Mouse (Mus musculus): Measurements from ENCODE around the gene Gm17387. TPM values are rescaled to one million over a fixed set of nuclear protein-coding genes. Genes with fewer than 3 reads are reported as not detected.

Gm17387 gene
- polyA plus RNA-seq, 1 experiment from 2014 or later, result not detected

- Histone ChIP-seq H3K4me3 (peak overlapping the region; percentile 39), H3K4me2 (peak overlapping the region; percentile 66), H3K36me3 (peaks cover 27% of the 10 kb centered on the region), H3K27ac (replicated peaks) (peak overlapping the region; percentile 90), H3K9me3 (no peaks in the 10 kb centered on the region), H3K27me3 (no peaks in the 10 kb centered on the region), H3K4me1 (replicated peaks) (peaks cover 26% of the 10 kb centered on the region), H3K9ac (peak overlapping the region; percentile 54)
- WGBS, result 1% methylated on average over 51 of the region's 51 CpGs
- peak; percentile 67 for ATAC-seq (ENCODE audit: low FRiP score, low read depth)
Measured at GRCm38 (mm10) chr7:141070058-141070862, 41.3 kb downstream of the Gm17387 start.

DNA sequence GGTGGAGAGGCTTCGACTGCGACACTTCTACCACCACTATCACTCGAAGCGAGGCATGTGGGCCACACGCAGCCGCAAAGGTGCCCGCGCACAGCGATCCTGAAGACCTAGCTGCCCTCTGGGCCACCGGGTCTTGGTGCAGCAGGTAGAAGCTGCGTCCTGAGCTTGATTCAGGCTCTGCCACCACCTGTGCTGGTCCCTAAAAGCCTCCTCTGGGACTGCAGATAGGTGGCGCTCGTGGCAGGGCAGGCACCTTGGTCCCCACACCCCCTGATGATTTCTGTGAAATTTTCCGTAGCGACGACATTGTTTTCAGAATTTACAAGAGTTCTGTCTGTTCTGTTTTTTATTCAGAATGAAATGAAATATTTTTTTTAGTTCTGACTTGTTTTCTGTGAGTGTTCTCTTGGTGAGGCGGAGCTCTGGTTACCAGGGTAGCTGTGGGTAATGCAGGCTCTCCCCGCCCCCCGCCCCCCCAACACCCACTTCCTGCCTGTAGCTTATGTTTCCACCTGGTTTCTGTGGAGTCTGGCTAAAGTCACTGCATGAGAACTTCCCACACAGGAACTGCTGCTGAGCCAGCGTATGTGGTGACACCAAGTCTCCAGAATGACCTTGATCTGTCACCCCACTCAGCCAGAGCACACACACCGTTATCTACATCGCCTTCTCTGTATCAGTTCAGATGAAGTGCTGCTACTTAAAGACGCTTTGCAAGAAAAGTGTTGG lies 43.2 kb downstream of the Gm17387 start:
- H3K36me3 ChIP-seq, result peaks cover 17% of the 10 kb centered on the region
- WGBS, result 34% methylated on average over 23 of the region's 23 CpGs
- H3K27me3 ChIP-seq, result no peaks in the 10 kb centered on the region

GRCm38 (mm10) chr7:141073782-141074181 lies 44.9 kb downstream of the Gm17387 start:
- no peak for ATAC-seq (ENCODE audit: low FRiP score, low read depth)
- Histone ChIP-seq H3K36me3 (peaks cover 3% of the 10 kb centered on the region; the same call in 1 of the 2 replicates), H3K9ac (no peak overlapping the region), H3K4me1 (replicated peaks) (peaks cover 26% of the 10 kb centered on the region), H3K4me3 (no peak overlapping the region), H3K27me3 (no peaks in the 10 kb centered on the region), H3K4me2 (no peak overlapping the region), H3K27ac (replicated peaks) (no peak overlapping the region), H3K9me3 (no peaks in the 10 kb centered on the region)
- WGBS, result 86% methylated on average over 4 of the region's 4 CpGs

More for the DNA sequence above, 43.2 kb downstream of the Gm17387 start:
- Histone ChIP-seq H3K4me1 (replicated peaks) (peaks cover 26% of the 10 kb centered on the region), H3K4me3 (no peak overlapping the region), H3K9ac (no peak overlapping the region), H3K9me3 (no peaks in the 10 kb centered on the region), H3K4me2 (peak overlapping the region; percentile 8; the same call in 1 of the 2 replicates), H3K27ac (replicated peaks) (no peak overlapping the region)
- ATAC-seq (ENCODE audit: low FRiP score, low read depth), result no peak

DNA sequence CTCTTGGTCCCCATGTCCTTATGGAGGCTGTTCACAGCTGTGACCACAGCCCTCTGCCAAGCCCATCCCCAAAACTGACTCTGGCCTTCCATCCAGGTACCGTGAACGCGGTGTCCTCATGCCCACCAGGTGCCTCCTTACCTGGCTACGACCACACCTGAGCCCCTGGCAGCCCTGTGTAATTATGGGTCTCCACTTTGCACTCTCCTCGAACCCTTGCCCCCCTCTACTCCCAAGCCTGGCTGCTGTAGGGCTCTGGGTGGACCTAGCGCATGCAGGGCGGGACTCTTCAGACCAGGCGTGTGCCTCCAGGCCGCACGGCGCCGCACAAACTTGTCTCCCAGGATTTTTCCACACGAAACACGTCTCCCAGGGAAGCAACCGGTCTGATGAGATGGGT lies 48.9 kb downstream of the Gm17387 start, which contains the start of gene Pkp3:
Pkp3 (plus strand) TSS at position 378 of the 400 bp plus-strand sequence.
- H3K27ac ChIP-seq (replicated peaks), result no peak within 1 kb of the TSS
- peaks cover 3% of the 10 kb centered on the region; the same call in 1 of the 2 replicates for H3K27me3 ChIP-seq
- H3K4me3 ChIP-seq, result no peak within 1 kb of the TSS
- no peak within 1 kb of the TSS for H3K9ac ChIP-seq
- H3K4me2 ChIP-seq, result no peak within 1 kb of the TSS
- no peaks in the 10 kb centered on the region for H3K36me3 ChIP-seq
- no peaks in the 10 kb centered on the region for H3K9me3 ChIP-seq
- no peak for ATAC-seq (ENCODE audit: low FRiP score, low read depth)
- 94% methylated on average over 15 of the region's 15 CpGs for WGBS
- no peaks in the 10 kb centered on the region for H3K4me1 ChIP-seq (replicated peaks)

- Histone ChIP-seq H3K27me3 (peaks cover 3% of the 10 kb centered on the region; the same call in 1 of the 2 replicates), H3K4me2 (no peak overlapping the region), H3K9me3 (no peaks in the 10 kb centered on the region), H3K27ac (replicated peaks) (no peak overlapping the region), H3K4me1 (replicated peaks) (no peaks in the 10 kb centered on the region), H3K4me3 (no peak overlapping the region), H3K9ac (no peak overlapping the region), H3K36me3 (no peaks in the 10 kb centered on the region)
- ATAC-seq (ENCODE audit: low FRiP score, low read depth), result no peak
- WGBS, result 85% methylated on average over 4 of the region's 4 CpGs
Measured at GRCm38 (mm10) chr7:141078876-141079275, 49.9 kb downstream of the Gm17387 start.

Other genes with a start within 250 kb of the Gm17387 start
- gene Syce1, start 241.3 kb upstream of the Gm17387 start, polyA plus RNA-seq (2015; fragmentation: Nextera tagmentation; extraction: Ambion mirVana), result 0.40 and 0.42 TPM in 2 replicates
- gene Zfp941, start 207.0 kb upstream of the Gm17387 start, polyA plus RNA-seq (2015; fragmentation: Nextera tagmentation; extraction: Ambion mirVana), result 27.1 and 28.3 TPM in 2 replicates
- gene Urah, start 194.1 kb upstream of the Gm17387 start, polyA plus RNA-seq (2015; fragmentation: Nextera tagmentation; extraction: Ambion mirVana), result 0.25 TPM in 2 replicates
- not detected in 2 replicates for gene Scgb1c1, start 183.6 kb upstream of the Gm17387 start, polyA plus RNA-seq (2015; fragmentation: Nextera tagmentation; extraction: Ambion mirVana)
- gene Odf3, start 181.3 kb upstream of the Gm17387 start, polyA plus RNA-seq (2015; fragmentation: Nextera tagmentation; extraction: Ambion mirVana), result not detected in 2 replicates
- gene Gm45785, start 172.8 kb upstream of the Gm17387 start, polyA plus RNA-seq (2015; fragmentation: Nextera tagmentation; extraction: Ambion mirVana), result not detected in 2 replicates
- 97.6 and 104 TPM in 2 replicates for gene Ric8a, start 172.2 kb upstream of the Gm17387 start, polyA plus RNA-seq (2015; fragmentation: Nextera tagmentation; extraction: Ambion mirVana)
- 38.0 and 44.3 TPM in 2 replicates for gene Bet1l, start 171.6 kb upstream of the Gm17387 start, polyA plus RNA-seq (2015; fragmentation: Nextera tagmentation; extraction: Ambion mirVana)
- gene Psmd13, start 147.2 kb upstream of the Gm17387 start, polyA plus RNA-seq (2015; fragmentation: Nextera tagmentation; extraction: Ambion mirVana), result 245 and 259 TPM in 2 replicates
- gene Sirt3, start 146.8 kb upstream of the Gm17387 start, polyA plus RNA-seq (2015; fragmentation: Nextera tagmentation; extraction: Ambion mirVana), result 56.4 and 60.5 TPM in 2 replicates
- gene Cox8b, start 128.7 kb upstream of the Gm17387 start, polyA plus RNA-seq (2015; fragmentation: Nextera tagmentation; extraction: Ambion mirVana), result not detected in 2 replicates
- gene Nlrp6, start 108.2 kb upstream of the Gm17387 start, polyA plus RNA-seq (2015; fragmentation: Nextera tagmentation; extraction: Ambion mirVana), result 0.67 and 0.88 TPM in 2 replicates
- gene Pgghg, start 87.7 kb upstream of the Gm17387 start, polyA plus RNA-seq (2015; fragmentation: Nextera tagmentation; extraction: Ambion mirVana), result 9.1 TPM in 2 replicates
- 0.75 and 0.82 TPM in 2 replicates for gene Ifitm5, start 78.8 kb upstream of the Gm17387 start, polyA plus RNA-seq (2015; fragmentation: Nextera tagmentation; extraction: Ambion mirVana)
- gene Gm45717, start 73.2 kb upstream of the Gm17387 start, polyA plus RNA-seq (2015; fragmentation: Nextera tagmentation; extraction: Ambion mirVana), result not detected in 2 replicates
- gene Ifitm2, start 73.1 kb upstream of the Gm17387 start, polyA plus RNA-seq (2015; fragmentation: Nextera tagmentation; extraction: Ambion mirVana), result 190 and 193 TPM in 2 replicates
- 16.6 and 19.9 TPM in 2 replicates for gene Ifitm1, start 61.9 kb upstream of the Gm17387 start, polyA plus RNA-seq (2015; fragmentation: Nextera tagmentation; extraction: Ambion mirVana)
- 36.8 and 54.6 TPM in 2 replicates for gene Ifitm3, start 18.4 kb upstream of the Gm17387 start, polyA plus RNA-seq (2015; fragmentation: Nextera tagmentation; extraction: Ambion mirVana)
- gene Ifitm6, start 11.2 kb upstream of the Gm17387 start, polyA plus RNA-seq (2015; fragmentation: Nextera tagmentation; extraction: Ambion mirVana), result 0.79 and 1.7 TPM in 2 replicates
- gene B4galnt4, start 32.0 kb downstream of the Gm17387 start, polyA plus RNA-seq (2015; fragmentation: Nextera tagmentation; extraction: Ambion mirVana), result 45.6 and 57.3 TPM in 2 replicates
- 0.25 and 0.29 TPM in 2 replicates for gene Pkp3, start 49.1 kb downstream of the Gm17387 start, polyA plus RNA-seq (2015; fragmentation: Nextera tagmentation; extraction: Ambion mirVana)
- 3.2 and 3.3 TPM in 2 replicates for gene Sigirr, start 71.4 kb downstream of the Gm17387 start, polyA plus RNA-seq (2015; fragmentation: Nextera tagmentation; extraction: Ambion mirVana)
- gene Ano9, start 88.7 kb downstream of the Gm17387 start, polyA plus RNA-seq (2015; fragmentation: Nextera tagmentation; extraction: Ambion mirVana), result 0.41 and 0.47 TPM in 2 replicates
- gene Ptdss2, start 93.3 kb downstream of the Gm17387 start, polyA plus RNA-seq (2015; fragmentation: Nextera tagmentation; extraction: Ambion mirVana), result 80.2 and 97.6 TPM in 2 replicates
- gene Rnh1, start 143.7 kb downstream of the Gm17387 start, polyA plus RNA-seq (2015; fragmentation: Nextera tagmentation; extraction: Ambion mirVana), result 49.5 and 53.2 TPM in 2 replicates
- gene Hras, start 164.9 kb downstream of the Gm17387 start, polyA plus RNA-seq (2015; fragmentation: Nextera tagmentation; extraction: Ambion mirVana), result 182 and 186 TPM in 2 replicates
- gene Lrrc56, start 165.0 kb downstream of the Gm17387 start, polyA plus RNA-seq (2015; fragmentation: Nextera tagmentation; extraction: Ambion mirVana), result 8.8 and 11.2 TPM in 2 replicates
- 0.68 and 0.70 TPM in 2 replicates for gene Lmntd2, start 184.9 kb downstream of the Gm17387 start, polyA plus RNA-seq (2015; fragmentation: Nextera tagmentation; extraction: Ambion mirVana)
- 24.5 and 25.7 TPM in 2 replicates for gene Rassf7, start 186.7 kb downstream of the Gm17387 start, polyA plus RNA-seq (2015; fragmentation: Nextera tagmentation; extraction: Ambion mirVana)
- 66.1 and 71.7 TPM in 2 replicates for gene Phrf1, start 199.7 kb downstream of the Gm17387 start, polyA plus RNA-seq (2015; fragmentation: Nextera tagmentation; extraction: Ambion mirVana)
- gene Irf7, start 237.3 kb downstream of the Gm17387 start, polyA plus RNA-seq (2015; fragmentation: Nextera tagmentation; extraction: Ambion mirVana), result 1.5 and 6.1 TPM in 2 replicates
- gene Cdhr5, start 247.7 kb downstream of the Gm17387 start, polyA plus RNA-seq (2015; fragmentation: Nextera tagmentation; extraction: Ambion mirVana), result not detected in 2 replicates

All from hindbrain, embryonic 15.5 days (tissue).